Mouse (Mus musculus): ENCODE measurements at regions not wholly inside any gene's neighbourhood (a gene's known extent, or its start where the extent isn't known, plus 50 kb on each side); places are given as distances from the start of the nearest gene placed in this dataset.

DNA sequence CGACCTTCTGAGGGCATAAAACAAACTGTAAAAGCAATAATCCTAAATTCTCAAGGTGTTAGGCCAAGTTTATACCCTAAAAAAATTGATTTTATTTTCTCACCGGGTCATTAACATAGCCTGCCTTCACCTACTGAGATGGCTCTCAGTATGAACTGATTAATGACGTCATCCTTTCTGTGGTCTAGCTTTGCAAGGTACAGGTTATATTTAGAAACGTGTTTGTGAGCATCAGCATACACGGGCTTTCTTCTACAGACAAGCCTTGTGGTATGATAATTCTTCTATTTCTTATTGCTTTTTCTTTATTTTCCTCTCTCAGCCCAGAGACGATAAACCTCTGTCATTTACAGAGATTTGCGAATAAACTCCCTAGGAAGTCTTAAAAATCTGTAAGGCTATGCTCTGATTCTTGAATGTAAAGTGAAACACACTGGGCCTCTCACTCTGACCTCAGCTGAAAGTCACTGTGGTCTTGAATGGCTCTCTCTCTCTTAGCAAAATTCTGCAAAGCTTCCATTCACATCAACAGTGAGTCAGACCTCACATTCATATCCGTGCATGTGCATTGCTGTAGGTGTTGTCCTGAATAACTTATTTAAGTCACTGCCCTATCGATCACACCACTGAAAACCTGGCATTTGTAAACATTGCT, 534.3 kb downstream of the Epha4 start:
- DNase-seq: no peak
- TF ChIP-seq CTCF (IDR thresholded peaks at IDR 0.05; ENCODE audit: insufficient read depth, low read length): no peak
- no peak for TF ChIP-seq POLR2A (IDR thresholded peaks at IDR 0.05; ENCODE audit: borderline replicate concordance, extremely low read depth, low read depth, low read length)
- WGBS: 78% methylated on average over 9 of the region's 9 CpGs
- H3K4me1 ChIP-seq (ENCODE audit: control insufficient read depth, insufficient read depth, low read length): no peaks in the 10 kb centered on the region
- H3K4me3 ChIP-seq (replicated peaks; ENCODE audit: extremely low read depth, low read depth, low read length): no peak overlapping the region

DNA sequence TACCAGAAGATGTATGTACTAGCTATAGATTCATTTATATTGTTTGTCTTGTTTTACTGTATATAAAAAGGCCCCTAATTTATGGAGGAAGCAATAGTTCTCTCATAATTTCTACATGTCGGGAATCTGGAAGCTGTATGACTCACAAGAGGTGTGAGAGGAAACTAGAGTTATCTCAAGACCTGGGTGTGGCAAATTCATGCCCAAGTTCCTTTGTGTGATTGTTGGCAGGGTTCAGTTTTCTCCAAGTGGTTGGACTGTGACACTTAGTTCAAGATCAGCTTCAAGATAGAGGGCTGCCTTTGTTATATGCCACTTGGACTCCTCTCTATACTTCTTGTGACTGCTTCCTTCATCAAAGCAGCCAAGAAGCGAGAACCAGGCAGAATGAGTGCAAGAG, 521.1 kb downstream of the Epha4 start:
- DNase-seq: no peak
- H3K4me1 ChIP-seq (ENCODE audit: control insufficient read depth, insufficient read depth, low read length): peaks cover 3% of the 10 kb centered on the region
- TF ChIP-seq POLR2A (IDR thresholded peaks at IDR 0.05; ENCODE audit: borderline replicate concordance, extremely low read depth, low read depth, low read length): no peak
- TF ChIP-seq CTCF (IDR thresholded peaks at IDR 0.05; ENCODE audit: insufficient read depth, low read length): no peak
- no peak overlapping the region for H3K4me3 ChIP-seq (replicated peaks; ENCODE audit: extremely low read depth, low read depth, low read length)
- 31% methylated on average over 2 of the region's 2 CpGs for WGBS

DNA sequence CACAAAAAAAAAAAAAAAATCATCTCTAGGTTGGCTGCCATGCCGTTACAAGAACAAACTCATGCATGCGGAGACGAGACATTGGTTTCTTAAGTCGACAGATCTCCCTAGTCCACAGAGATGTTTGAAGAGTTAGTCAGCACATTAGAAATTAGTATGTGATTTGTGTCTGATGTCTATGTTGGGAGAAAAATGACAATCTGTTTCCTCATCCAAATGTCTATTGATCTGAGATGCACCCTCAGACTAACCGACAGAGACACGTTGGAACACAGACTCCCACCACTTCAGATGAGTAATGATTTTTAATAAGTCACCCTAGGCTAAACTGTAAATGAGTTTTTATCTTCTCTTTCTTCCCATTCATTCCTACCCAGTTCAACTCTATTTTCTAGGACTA, 506.9 kb downstream of the Epha4 start:
- TF ChIP-seq CTCF (IDR thresholded peaks at IDR 0.05; ENCODE audit: insufficient read depth, low read length) (no peak), POLR2A (IDR thresholded peaks at IDR 0.05; ENCODE audit: borderline replicate concordance, extremely low read depth, low read depth, low read length) (no peak)
- 82% methylated on average over 6 of the region's 6 CpGs for WGBS
- no peaks in the 10 kb centered on the region for H3K4me1 ChIP-seq (ENCODE audit: control insufficient read depth, insufficient read depth, low read length)
- no peak for DNase-seq
- H3K4me3 ChIP-seq (replicated peaks; ENCODE audit: extremely low read depth, low read depth, low read length): no peak overlapping the region

DNA sequence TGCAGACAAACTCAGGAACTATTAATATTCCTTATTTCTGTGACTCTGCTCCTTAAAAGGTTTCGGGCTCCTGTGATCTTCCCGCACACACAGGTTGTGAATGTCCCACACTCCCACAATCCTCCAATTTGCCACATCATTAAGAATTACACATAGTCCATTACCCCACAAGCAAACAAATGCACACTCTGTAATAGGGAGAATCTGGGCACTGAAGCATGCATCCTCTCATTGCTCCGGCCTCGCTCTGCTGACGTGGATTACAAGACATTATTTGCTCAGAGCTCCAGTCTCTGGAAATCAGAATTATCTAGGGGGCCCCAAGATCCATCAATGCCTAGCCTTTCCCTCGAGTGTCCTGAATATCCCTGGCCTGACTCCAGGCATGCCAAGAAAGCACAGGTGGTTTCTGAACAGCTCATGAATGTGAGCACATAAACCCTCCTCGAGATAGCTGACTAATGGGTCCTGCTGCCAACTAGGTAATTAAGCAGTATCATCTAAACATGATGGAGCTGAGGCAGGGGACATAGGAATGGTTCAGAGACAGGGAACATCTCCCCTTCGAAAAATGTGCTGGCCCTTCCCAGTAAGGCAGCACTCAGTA, 504.2 kb downstream of the Epha4 start:
- no peak for DNase-seq
- H3K4me3 ChIP-seq (replicated peaks; ENCODE audit: extremely low read depth, low read depth, low read length): no peak overlapping the region
- WGBS: 66% methylated on average over 8 of the region's 8 CpGs
- no peaks in the 10 kb centered on the region for H3K4me1 ChIP-seq (ENCODE audit: control insufficient read depth, insufficient read depth, low read length)
- TF ChIP-seq CTCF (IDR thresholded peaks at IDR 0.05; ENCODE audit: insufficient read depth, low read length): no peak
- TF ChIP-seq POLR2A (IDR thresholded peaks at IDR 0.05; ENCODE audit: borderline replicate concordance, extremely low read depth, low read depth, low read length): no peak

DNA sequence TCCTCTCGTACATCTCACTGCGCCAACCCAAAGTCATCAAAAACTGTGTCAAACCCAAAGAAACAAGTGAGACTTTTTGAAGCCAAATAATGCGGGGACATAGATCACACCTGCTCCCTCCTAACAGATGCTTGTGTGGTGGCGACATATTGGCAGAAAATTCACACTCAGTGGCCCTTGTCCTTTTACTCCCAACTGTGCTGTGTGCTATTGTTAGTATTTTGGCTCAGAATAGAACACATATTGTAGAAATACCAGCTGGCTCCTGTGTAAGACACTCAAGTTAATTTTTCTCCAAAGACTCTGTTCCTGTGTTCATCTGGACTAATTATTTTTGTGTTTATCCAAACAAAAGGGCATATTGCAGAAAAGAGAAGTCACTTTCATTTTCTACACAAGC, 487.2 kb downstream of the Epha4 start:
- TF ChIP-seq CTCF (IDR thresholded peaks at IDR 0.05; ENCODE audit: insufficient read depth, low read length): no peak
- no peak for TF ChIP-seq POLR2A (IDR thresholded peaks at IDR 0.05; ENCODE audit: borderline replicate concordance, extremely low read depth, low read depth, low read length)
- DNase-seq: no peak
- no peak overlapping the region for H3K4me3 ChIP-seq (replicated peaks; ENCODE audit: extremely low read depth, low read depth, low read length)
- WGBS: 88% methylated on average over 4 of the region's 4 CpGs
- no peaks in the 10 kb centered on the region for H3K4me1 ChIP-seq (ENCODE audit: control insufficient read depth, insufficient read depth, low read length)

DNA sequence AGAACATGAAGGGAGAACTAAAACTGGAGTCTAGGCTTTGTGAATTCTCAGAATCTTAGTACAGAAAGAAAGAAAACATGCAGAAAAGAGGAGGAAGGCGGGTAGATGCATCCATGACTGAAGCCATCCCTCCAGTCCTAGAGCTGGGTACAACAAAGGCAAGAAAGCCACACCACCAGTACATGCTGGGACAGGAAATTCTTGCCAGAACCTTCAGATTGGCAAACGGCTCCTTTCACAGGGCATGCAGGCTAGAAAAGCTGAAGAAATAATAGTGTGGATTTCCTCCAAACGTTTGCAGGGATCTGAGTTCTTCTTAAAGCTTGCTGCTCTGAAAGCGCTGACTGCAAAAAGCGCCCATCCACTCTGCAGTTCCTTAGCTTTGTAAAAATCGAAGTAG, 486.7 kb downstream of the Epha4 start:
- no peak overlapping the region for H3K4me3 ChIP-seq (replicated peaks; ENCODE audit: extremely low read depth, low read depth, low read length)
- H3K4me1 ChIP-seq (ENCODE audit: control insufficient read depth, insufficient read depth, low read length): no peaks in the 10 kb centered on the region
- WGBS: 70% methylated on average over 6 of the region's 6 CpGs
- TF ChIP-seq CTCF (IDR thresholded peaks at IDR 0.05; ENCODE audit: insufficient read depth, low read length) (no peak), POLR2A (IDR thresholded peaks at IDR 0.05; ENCODE audit: borderline replicate concordance, extremely low read depth, low read depth, low read length) (no peak)
- DNase-seq: no peak

DNA sequence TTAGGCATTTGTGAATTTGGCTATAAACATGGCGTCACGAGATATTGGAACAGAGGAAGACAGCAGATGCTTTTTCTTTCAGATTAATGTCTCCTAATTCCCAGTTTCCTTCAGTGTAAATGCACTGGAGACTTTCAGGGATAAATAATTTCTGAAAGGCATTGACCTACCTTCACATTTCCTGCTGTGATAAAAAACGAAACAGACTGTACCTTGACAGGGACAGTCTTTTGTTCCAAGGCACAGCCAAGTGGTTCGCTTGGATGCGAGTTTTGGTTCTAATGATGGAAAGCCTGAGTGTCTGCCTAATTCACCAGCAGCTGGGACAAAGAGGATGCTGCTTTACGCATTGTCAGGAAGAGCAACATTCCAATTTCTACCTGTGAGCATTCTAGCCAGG, 485.8 kb downstream of the Epha4 start:
- H3K4me1 ChIP-seq (ENCODE audit: control insufficient read depth, insufficient read depth, low read length): no peaks in the 10 kb centered on the region
- WGBS: 85% methylated on average over 6 of the region's 6 CpGs
- no peak overlapping the region for H3K4me3 ChIP-seq (replicated peaks; ENCODE audit: extremely low read depth, low read depth, low read length)
- no peak for DNase-seq
- TF ChIP-seq POLR2A (IDR thresholded peaks at IDR 0.05; ENCODE audit: borderline replicate concordance, extremely low read depth, low read depth, low read length): no peak
- TF ChIP-seq CTCF (IDR thresholded peaks at IDR 0.05; ENCODE audit: insufficient read depth, low read length): no peak

DNA sequence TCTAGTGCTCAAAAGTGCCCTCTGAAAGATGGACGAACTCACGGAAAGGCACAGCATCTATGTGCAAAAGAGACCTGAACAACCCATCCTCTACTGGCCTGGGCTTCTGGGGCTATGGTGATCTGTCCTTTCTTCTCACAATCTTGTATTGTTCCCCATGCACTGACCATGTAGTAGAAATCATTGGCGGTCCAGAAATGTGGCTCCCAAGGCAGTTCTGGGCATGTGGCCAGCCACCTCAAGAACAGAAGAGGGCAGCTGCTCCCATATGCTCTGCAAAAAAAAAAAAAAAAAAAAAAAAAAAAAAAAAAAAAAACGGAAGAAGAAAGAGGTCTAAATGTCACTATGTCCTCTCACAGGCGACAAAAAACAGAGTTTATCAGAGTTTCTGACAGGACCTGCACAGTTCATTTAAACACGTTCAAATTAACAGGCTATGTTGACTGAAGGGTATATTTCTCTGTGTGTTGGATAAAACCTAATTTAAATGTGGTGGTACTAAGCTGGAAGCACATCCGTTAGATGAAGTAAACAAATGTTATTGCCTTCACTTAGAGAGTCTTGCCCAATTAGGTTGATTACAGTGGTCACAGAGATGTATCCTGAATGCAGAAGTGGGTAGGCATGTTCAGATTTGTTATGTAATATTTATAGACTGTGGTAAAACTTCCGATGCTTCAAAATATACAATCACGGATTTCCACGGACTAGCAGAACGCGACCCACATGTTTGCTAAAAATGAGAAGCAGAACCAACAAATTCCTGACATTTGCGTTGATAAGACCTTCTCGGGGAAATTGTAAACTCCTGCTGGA, 470.9 kb downstream of the Epha4 start:
- DNase-seq: peak; percentile 7
- Histone ChIP-seq H3K4me3 (replicated peaks; ENCODE audit: extremely low read depth, low read depth, low read length) (no peak overlapping the region), H3K4me1 (ENCODE audit: control insufficient read depth, insufficient read depth, low read length) (no peaks in the 10 kb centered on the region; the same call in 1 of the 2 replicates)
- 40% methylated on average over 14 of the region's 14 CpGs for WGBS
- TF ChIP-seq CTCF (IDR thresholded peaks at IDR 0.05; ENCODE audit: insufficient read depth, low read length) (no peak), POLR2A (IDR thresholded peaks at IDR 0.05; ENCODE audit: borderline replicate concordance, extremely low read depth, low read depth, low read length) (no peak)

DNA sequence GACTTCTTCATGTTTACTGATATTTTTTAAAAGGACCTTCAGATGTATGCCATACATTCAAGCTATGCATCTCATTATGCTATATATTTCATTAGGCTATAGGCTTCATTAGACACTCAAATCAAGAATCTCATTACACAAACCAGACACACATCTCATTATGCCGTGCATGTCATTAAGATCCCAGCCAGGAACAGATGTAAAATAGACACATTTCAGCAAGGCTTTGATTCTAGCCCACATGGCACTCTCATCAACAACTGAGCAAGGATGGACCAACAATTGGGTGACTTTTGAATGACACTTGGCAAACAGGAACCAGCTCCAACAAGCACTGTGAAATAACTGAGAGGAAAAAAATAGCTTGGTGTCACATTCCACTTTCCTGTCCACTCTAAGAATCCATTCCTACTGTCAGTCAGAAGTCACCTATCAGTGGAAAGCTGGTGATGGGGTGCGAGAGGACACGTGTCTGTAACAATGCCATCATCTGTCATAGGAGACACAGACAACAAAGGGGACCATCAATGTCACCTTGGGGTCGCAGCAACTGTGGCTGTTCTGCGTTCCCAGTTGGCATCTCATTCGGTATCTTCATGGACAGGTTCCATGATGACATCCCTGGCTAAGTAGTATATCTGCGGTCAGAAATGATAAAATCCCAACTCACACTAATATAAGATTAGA, 466.0 kb downstream of the Epha4 start:
- WGBS: 84% methylated on average over 7 of the region's 7 CpGs
- Histone ChIP-seq H3K4me3 (replicated peaks; ENCODE audit: extremely low read depth, low read depth, low read length) (no peak overlapping the region), H3K4me1 (ENCODE audit: control insufficient read depth, insufficient read depth, low read length) (no peaks in the 10 kb centered on the region; the same call in 1 of the 2 replicates)
- TF ChIP-seq CTCF (IDR thresholded peaks at IDR 0.05; ENCODE audit: insufficient read depth, low read length) (no peak), POLR2A (IDR thresholded peaks at IDR 0.05; ENCODE audit: borderline replicate concordance, extremely low read depth, low read depth, low read length) (no peak)
- DNase-seq: no peak
